25 mouse cellular contexts compared by ENCODE assay signal in genomic region chr7:64214066-64214465, GRCm38 (mm10).
"Had no signal": no experiment of that assay in that cellular context is flagged by ENCODE, and none has a peak within 500 bp of the region (broad histone marks: within the 10 kb centered on the region; RNA-seq: fewer than 3 reads in every experiment).

No protein-coding gene starts in this region.

- H3K36me3 ChIP-seq: heart, embryonic 13.5 days; heart, embryonic 15.5 days; hindbrain, embryonic 13.5 days; hindbrain, embryonic 15.5 days; intestine, embryonic 15.5 days; limb, embryonic 13.5 days; limb, embryonic 15.5 days; liver, embryonic 12.5 days had no signal

- H3K27me3 ChIP-seq: heart, embryonic 13.5 days; heart, embryonic 15.5 days; hindbrain, embryonic 13.5 days; hindbrain, embryonic 15.5 days; intestine, embryonic 15.5 days; limb, embryonic 13.5 days; limb, embryonic 15.5 days; liver, embryonic 12.5 days had no signal

- H3K9ac ChIP-seq: heart, embryonic 13.5 days; heart, embryonic 15.5 days; hindbrain, embryonic 13.5 days; hindbrain, embryonic 15.5 days; intestine, embryonic 15.5 days; limb, embryonic 13.5 days; limb, embryonic 15.5 days; liver, embryonic 12.5 days; liver, embryonic 14.5 days had no signal

- DNase-seq: gastrocnemius, adult 2 months; gastrocnemius, postnatal 10 days; gastrocnemius, postnatal 25 days; heart, adult 18-20 months; heart, postnatal 14 days; heart, postnatal 36 days; kidney, adult 18-20 months; kidney, adult 8-10 months; kidney, postnatal 10 days; kidney, postnatal 25 days; kidney, postnatal 4 days; left cerebral cortex, postnatal 4 days had no signal

- H3K9me3 ChIP-seq: heart, embryonic 13.5 days; heart, embryonic 15.5 days; hindbrain, embryonic 13.5 days; hindbrain, embryonic 15.5 days; intestine, embryonic 15.5 days; limb, embryonic 13.5 days; limb, embryonic 15.5 days; liver, embryonic 12.5 days had no signal

- H3K4me1 ChIP-seq: heart, embryonic 13.5 days; heart, embryonic 15.5 days; hindbrain, embryonic 13.5 days; hindbrain, embryonic 15.5 days; intestine, embryonic 15.5 days; limb, embryonic 13.5 days; limb, embryonic 15.5 days; liver, embryonic 12.5 days had no signal

- H3K4me3 ChIP-seq: gastrocnemius, adult 2 months; heart, embryonic 13.5 days; heart, embryonic 15.5 days; hindbrain, embryonic 13.5 days; hindbrain, embryonic 15.5 days; intestine, embryonic 15.5 days; layer of hippocampus, adult 2 months; limb, embryonic 13.5 days; limb, embryonic 15.5 days; liver, embryonic 12.5 days had no signal

- H3K4me2 ChIP-seq: heart, embryonic 11.5 days; heart, embryonic 13.5 days; heart, embryonic 15.5 days; hindbrain, embryonic 13.5 days; hindbrain, embryonic 15.5 days; intestine, embryonic 15.5 days; limb, embryonic 13.5 days; limb, embryonic 15.5 days; liver, embryonic 12.5 days had no signal

- H3K27ac ChIP-seq: gastrocnemius, adult 2 months; heart, embryonic 13.5 days; heart, embryonic 15.5 days; hindbrain, embryonic 13.5 days; hindbrain, embryonic 15.5 days; intestine, embryonic 15.5 days; layer of hippocampus, adult 2 months; limb, embryonic 13.5 days; limb, embryonic 15.5 days; liver, embryonic 12.5 days; liver, embryonic 14.5 days had no signal

- ATAC-seq: inflammation-experienced regulatory T-cells, adult 6 months; intestine, embryonic 15.5 days; intestine, postnatal 0 days; liver, embryonic 12.5 days had no signal
